Mouse (Mus musculus): ENCODE measurements at regions not wholly inside any gene's neighbourhood (a gene's known extent, or its start where the extent isn't known, plus 50 kb on each side); places are given as distances from the start of the nearest gene placed in this dataset.

DNA sequence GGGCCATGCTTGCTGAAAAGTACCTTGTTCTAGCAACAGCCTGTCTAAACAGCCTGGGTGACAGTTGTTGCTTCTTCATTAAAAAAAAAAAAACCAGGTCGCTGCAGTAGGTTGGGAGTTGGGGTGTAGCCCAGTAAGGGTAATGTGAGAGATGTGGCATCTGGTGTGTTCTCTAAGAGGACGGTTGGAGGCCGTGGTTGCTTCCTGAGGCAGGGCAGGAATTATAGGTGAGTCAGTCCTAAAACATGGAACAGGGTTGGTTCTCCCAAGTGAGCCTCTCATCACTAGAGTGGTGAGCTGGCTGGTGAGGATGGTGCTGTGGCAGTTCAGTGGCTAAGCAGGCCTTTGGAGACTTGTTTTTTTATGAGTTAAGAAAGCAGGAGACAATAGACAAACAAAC, 283.3 kb upstream of the Prickle1 start:
- no peak for DNase-seq (ENCODE audit: low read depth)

DNA sequence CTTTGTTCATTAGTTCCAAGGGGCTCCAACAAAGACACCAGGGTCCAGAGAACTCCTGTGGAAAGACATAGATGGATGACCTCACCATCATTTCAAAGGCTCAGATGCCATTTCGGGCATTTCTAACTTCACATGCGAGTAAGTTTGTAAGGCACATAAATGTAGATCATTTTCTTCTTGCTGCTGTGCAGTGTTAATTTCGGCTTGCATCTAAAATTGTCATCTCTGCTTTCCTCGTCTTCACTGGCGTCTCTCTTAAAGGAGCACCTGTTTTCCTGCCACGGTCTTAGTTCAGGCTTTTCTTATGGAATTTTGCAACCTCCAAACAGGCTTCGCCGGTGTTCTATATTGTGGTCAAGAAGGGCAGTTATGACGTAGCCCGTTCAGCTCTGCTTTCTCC, 280.6 kb upstream of the Prickle1 start:
- no peak for DNase-seq (ENCODE audit: low read depth)

DNA sequence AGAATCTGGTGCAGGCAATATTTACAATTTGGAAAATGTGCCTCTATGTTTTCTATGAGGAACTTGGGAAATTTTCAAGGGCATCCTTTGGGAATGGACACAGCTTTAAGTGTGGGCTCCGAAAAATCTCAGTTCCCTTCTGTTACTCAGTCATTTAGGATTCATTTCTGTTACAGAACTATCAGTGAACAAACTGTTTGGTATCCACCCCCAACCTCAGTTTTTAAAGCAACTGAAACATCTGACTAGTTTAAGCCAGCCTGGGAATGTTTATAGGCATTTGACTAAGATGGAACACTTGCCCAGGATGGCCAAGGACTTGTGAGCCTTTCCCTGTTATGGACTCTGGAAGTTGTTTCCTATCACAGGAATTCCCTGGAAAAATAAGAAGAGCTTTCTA, 280.0 kb upstream of the Prickle1 start:
- DNase-seq (ENCODE audit: low read depth), result no peak

DNA sequence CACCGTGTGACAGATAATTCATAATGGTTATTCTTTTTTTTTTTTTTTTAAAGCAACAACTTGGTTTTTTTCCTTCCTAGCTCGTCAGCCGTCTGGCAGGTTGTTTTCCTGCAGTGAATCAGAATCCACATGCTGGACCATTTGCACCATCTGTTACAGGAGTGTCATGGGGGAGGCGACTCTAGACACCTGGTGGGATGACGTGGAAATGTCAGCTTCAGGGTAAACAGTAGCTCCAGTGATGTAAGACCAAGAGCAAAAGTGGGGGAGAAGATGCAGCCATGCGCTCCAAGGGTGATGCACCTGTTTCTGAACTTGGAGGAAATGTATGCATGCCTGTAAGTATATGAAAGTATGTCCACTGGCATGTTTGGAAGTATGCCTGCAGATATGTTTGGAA, 278.5 kb upstream of the Prickle1 start:
- DNase-seq (ENCODE audit: low read depth), result no peak

DNA sequence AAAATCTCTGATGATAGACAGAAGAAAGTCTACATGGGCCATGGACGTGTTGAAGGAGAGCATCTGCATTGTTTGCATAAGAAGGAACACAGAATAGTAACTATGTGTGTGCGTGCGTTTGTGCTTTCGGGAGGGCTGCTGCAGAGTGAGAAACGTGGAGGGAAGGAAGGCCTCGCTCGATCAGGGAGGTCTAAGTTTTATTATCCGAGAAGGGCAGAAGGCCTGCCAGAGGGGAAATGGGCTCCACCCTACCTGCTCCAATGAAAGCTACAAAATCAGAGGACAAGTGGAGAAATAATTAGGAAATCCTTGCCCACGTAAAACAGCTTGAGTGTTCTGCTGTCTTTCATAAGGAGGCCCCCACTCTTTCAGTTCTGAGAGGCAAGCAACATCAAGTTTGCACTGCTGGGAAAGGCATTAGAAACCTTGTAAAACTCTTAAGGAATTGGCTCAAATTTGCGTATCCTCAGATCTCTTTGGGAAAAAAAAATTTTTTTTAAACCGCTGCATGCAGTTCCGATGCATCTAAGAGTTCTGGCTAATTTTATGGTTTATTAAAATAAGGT, 261.7 kb upstream of the Prickle1 start:
- no peak for DNase-seq (ENCODE audit: low read depth)

DNA sequence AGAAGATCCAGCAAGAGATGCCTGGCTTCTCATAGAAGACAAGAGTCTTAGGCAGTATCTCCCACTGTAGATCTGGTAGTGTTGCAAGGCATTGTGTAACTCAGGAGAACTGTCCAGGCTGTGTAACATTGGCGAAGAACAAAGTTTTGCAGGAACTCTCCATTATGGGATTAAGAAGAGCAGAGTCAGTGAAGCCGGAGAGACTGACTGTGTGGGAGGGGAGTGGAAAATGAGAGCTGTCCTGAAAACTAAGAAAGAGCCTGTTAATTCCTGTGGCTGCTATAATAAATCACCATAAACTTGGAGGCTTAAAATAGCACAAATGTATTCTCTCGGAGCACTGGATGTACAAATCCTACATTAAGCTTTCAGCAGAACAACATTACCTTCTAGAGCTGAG, 257.5 kb upstream of the Prickle1 start:
- peak; percentile 82 for DNase-seq (ENCODE audit: low read depth)

DNA sequence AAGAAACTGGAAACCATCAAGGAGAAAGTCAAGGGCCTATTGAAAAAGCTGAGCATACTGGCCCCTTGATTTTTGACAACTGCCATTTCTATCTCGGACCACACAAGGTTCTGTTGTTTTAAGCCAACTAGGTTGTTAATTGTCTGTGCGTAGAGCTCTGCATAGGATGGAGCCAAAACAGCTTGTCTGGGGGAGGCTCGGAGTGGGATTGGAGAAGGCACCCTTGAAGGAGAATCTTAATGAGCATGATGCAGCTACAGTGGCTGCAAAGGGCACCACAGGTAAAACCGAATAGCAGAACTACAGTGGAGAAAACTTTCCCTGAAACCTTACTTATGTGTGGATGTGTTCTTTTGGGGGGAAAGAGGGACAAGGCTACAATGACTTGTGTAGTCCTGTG, 256.4 kb upstream of the Prickle1 start:
- no peak for DNase-seq (ENCODE audit: low read depth)

DNA sequence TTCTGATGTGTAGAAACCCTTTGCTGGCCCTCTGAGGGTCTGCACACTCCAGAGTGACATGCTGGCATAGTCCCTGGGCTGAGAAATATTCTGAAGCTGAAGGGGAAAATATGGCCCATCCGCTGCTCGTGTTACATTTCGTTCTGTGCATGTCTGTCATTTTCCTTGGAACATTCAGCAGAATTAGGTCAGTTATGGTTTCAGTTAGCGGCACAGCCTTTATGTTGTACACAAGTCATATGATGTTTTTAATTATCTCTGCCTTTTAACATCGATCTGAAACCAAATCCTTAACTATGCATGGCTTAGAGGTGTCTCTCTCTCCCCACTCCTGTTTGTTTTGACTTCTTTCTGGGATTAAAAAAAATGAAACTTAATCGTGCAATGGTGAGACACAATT, 254.7 kb upstream of the Prickle1 start:
- DNase-seq (ENCODE audit: low read depth), result no peak

DNA sequence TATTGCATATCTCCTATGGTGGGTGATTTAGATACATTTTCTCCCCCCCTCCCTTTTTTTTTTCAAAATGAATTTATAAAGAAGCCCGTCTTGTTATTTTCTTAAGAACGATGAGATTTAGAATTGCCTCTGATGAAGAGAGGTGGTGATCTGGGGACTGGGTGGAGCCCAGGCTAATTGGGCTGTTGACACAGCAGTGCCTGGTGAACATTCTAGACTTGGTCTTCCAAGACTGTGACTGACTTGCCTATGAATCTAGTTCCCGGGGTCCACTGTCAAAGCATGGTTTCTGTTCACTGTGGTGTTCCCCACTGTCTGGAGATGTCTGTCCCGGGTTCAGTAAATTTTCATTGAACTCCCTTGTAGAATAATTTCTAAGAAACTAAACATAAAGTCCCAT, 253.1 kb upstream of the Prickle1 start:
- DNase-seq (ENCODE audit: low read depth), result no peak

DNA sequence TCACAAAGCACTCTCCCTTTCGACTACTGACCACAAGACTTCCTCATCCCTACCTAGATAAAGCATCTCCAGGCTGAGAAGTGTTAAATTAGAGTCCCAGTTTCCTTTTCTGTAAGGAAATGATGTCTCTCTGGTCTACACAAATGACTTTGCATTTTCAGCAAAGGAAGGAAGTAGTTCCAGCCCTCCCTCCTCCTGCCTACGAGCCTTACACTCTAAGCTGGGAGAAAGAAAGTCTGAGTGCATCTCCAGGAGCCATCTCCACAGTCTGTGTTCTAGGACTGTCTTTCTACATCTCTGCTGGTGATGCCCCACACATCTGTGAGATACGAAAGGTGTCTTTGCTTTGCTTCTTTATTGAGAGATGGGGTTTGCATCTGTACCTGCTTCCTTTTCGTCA, 251.1 kb upstream of the Prickle1 start:
- DNase-seq (ENCODE audit: low read depth), result no peak

DNA sequence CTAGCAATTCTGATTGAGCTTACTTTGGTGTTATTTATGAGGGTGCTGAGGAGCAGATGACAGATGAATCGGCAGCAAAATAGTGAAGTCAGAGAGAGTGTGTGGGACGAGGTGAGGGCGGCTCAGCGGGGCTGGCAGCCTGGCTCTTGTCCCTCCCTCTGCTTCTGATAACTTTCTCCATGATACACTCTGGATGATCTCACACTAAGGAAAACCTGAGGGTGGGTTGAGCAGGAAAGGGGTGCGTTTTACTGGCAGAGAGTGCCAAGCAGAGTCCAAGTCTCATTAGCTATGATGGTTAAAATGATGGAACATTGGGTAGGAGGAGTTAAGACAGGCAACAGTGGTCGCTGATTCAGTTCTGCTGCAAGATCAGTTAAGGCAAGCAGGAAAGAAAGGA, 250.1 kb upstream of the Prickle1 start:
- no peak for DNase-seq (ENCODE audit: low read depth)

DNA sequence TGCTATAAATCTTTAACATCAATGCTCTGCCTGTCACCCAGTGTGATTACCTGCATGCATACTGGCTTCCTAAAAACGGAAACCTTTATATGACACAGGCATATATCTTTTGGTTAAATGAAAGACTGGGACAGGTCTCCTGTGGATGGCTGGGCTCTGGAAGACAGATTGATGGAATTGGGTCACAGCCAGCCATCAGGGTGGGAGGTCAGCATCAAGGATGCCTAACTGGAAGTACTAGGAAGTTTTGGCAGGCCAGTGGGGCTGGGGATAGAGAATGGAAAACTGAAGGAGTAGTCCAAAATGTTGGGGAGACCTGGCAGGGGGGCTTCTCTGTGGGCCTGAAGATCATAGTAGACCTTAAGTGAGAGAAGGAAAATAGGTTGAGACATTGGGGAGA, 237.3 kb upstream of the Prickle1 start:
- no peak for DNase-seq (ENCODE audit: low read depth)

DNA sequence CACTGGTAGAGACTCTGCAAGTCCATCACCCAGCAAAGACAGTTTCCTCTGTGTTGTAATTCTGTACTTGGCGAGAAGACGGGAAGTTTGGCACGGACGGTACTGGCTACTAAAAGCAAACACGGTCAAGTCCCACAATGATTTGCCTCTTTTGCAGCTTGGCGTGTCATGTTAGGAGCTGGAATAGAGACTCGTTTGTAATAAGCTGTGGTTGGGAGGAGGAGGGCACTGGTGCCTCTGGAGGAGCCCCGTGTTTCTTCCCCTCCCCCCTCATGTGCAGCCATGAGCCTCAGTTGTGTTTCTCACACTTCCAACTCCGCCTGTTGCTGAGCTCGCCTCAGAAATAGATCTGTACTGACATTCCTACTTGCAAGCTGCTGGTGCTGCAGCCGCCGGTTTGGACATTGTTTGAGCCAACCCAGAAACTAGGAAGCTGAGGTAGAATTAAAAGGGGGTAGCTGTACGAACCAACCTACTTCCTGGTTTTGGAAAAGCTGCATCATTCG, 236.8 kb upstream of the Prickle1 start:
- peak; percentile 13 for DNase-seq (ENCODE audit: low read depth)

DNA sequence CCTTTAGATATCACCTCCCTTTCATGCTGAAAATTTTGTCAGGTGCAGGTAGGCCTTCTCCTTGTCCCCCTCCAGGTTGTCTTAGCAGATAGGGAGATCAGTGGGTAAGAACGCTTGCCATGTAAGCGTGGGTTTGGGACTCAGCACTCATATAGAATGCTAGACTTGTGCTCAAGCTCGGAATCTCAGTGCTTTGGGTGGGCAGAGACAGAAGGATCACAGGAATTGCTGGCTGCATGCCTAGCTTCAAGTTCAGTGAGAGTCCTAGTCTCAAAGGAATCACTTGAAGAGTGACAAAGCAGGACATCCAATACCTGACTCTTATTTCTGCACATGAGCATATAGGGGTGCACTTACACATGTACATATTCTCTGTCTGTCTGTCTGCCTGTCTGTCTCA, 235.5 kb upstream of the Prickle1 start:
- no peak for DNase-seq (ENCODE audit: low read depth)

DNA sequence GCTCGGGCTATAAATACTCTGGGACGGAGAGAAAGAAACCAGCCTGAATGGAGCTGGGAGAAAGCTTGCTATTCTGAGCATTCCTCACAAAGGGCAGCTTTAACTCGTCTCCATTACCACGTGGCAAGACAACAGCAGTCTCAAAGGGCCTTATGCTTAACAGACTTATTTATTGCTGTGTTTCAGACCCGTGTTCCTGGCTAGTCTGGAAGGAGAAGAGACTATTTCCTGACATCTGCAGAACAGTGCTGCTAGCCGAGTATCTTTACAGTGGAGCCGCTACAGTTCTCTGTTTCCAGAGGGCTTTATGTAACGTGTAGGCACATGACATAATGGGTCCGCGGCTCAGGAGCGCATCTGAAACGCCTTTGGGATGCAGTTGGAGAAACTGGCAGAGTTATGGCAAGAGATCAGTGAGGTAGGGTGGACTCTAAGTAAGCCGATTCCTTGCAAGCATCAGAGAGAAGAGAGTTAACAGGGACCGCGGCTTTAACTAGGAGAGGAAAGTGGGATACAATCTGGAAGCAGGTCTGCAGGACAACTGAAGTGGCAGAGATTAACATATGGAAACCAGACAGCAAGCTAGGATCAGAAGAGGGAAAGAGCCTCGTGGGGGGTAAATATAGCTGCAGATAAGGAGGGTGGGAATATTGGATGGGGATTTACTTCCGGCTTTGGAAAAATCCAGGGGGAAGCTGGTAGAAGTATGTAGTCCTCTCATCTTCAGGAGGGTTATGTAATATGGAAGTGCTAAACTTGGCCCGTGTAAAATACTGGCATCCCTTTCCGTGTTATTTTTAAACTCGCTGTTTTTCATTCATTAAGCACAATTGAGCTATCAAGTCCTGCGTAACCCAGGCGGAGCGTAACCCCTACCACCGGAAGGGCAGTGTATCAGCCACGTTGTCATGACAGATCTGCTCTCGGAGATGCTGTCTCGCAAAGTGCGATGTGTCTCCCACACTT, 229.3 kb upstream of the Prickle1 start:
- no peak for DNase-seq (ENCODE audit: low read depth)

DNA sequence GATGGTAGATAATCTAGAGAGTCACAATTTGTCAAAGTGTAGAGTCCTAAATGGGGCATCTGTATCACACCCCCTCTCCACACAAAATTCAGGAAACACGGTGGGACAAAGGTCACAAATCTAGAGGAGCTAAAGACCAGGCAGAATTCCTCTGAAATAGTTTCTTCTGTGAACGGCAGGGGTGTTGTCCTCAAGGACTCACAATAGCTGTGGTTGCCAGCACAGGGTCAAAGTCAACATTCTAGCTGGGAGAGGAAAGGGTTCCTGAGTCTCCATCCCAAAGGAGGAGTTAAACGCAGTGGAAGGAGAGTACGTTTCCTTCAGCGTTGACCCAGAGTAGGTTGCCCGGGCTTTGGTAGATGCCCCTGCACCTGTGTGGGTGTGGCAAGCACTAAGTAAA, 225.5 kb upstream of the Prickle1 start:
- DNase-seq (ENCODE audit: low read depth), result no peak

DNA sequence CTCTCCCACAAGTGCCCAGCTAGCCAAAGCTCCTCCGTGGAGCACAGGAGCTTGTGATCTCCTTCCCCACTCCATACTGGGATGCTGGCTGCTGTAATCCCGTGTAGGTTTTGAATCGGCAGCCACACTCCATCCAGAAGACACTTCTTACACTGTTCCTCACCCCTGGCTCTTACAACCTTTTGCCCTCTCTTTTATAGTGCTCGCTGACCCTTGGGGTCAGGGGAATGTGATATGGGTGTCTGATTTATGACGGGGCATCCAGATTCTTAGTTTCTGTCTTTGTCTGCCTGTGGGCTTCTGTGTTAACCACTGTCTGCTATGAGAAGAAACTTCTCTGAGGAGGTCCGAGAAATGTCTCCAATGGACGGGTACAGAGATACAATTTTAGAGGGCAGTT, 216.3 kb upstream of the Prickle1 start:
- no peak for DNase-seq (ENCODE audit: low read depth)

DNA sequence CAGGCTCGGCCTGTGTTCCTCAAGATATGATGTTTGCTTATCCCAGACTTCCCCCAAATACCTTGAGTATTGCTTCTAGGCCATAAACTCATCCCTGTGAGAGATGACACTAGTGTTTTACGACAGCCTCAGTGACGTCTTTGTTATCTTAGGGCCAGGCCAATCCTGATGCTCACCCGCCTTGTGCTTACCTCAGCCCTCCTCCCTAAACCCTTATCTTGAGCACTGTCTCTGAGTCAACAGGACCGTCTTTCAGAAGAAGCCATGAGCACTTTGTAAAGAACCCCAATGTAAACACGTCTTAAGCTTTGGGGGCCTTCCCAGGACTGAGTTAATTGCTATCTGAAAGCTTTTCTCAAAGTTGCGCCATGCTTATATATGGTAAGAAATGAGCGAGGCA, 212.3 kb upstream of the Prickle1 start:
- DNase-seq (ENCODE audit: low read depth), result no peak

DNA sequence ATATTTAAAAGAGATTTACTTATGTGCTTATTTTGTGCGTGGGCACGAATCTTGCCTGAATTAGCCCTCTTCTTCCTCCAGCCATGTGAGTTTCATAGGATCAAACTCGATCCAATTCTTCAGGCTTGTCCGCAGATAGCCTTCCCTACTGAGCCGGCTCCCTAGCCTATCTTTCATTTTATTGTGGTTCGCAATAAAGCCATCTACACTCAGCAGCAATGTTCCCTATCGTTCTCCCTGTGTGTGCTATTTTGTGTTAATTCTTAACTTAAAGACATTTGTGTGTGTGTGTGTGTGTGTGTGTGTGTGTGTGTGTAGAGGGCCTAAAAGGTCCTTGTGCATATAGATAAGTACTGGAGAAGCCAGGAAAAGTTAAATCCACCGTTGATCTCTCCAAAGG, 211.8 kb upstream of the Prickle1 start:
- DNase-seq (ENCODE audit: low read depth), result no peak

DNA sequence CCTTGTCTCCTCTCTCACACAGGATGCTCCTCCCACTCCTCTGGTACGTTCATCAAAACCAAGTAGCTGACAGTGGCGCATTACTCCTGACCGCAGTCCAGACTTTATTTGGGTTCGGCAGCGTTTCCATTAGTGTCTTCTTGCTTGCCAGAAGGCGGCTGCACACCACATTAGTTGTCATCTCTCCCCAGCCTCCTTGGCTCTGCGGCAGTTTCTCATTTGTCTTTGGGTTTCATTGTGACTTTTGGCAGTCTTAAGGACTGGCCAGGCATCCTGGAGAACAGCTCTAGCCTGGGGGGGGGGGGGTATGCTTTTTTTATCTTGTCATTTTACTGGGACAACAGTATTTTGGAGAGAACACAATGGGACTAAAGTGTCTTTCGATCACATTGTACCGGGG, 209.0 kb upstream of the Prickle1 start:
- no peak for DNase-seq (ENCODE audit: low read depth)

DNA sequence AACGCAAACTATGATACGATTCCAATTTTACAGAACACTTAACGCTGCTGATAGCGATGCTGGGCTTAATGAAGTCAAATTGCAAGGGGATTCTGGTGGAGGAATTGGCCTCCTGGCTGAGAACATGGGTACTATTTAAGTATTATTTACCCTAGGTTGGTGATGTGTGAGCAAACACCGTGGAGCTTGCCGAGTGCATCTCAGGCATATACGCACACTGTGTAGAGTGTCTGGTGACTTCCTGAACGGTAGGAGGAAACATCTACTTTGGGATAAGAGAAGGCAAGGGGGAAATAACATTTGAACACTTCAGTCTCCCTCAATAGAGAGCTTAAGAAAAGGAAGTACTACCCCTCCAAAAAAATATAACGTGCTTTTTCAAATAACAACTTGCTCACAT, 194.8 kb upstream of the Prickle1 start:
- DNase-seq (ENCODE audit: low read depth), result no peak

DNA sequence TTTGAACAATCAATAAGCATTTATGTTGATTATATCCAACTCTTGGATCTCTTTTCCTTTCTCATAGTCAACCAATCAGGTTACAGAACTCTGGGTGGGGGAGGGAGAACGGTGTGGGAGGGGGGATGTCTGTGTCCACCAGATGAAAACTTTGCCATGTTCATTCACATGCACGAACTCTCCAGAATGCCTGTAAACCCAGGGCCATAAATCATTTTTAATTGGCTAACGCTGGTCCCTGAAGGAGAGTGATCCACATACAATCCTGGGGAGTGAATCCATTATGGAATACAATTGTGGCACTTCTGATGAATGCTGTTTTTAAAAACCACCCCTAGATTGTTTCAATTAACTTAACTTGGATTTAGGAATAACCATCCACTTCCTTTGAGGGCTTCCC, 194.1 kb upstream of the Prickle1 start:
- no peak for DNase-seq (ENCODE audit: low read depth)

DNA sequence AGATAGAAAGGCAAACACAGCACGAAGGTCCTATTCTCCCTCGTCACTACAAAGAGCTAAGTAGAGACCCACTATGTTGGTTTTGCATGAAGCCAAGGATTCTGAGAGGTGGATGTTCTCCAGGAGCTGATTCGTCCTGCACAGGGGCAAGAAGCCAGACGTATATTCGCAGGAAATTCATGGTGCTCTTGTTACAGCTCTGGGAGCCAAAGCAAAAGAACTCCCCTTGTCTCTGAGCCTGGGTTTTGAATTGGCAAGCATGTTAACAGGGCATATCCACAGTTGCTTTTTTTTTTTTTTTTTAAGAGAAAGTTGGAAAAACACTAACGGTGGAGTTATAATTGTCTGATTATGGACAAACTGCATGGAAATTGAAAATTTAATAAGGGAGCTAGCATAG, 191.7 kb upstream of the Prickle1 start:
- no peak for DNase-seq (ENCODE audit: low read depth)

Measured in gonadal fat pad, adult 2 months (tissue).